Mouse (Mus musculus): ENCODE measurements at regions not wholly inside any gene's neighbourhood (a gene's known extent, or its start where the extent isn't known, plus 50 kb on each side); places are given as distances from the start of the nearest gene placed in this dataset.

GRCm38 (mm10) chr13:75541446-75541845 is 165.1 kb upstream of the Ell2 start:
- no peak for TF ChIP-seq CTCF (IDR thresholded peaks at IDR 0.05; ENCODE audit: low read depth)
- H3K36me3 ChIP-seq (ENCODE audit: insufficient read depth, low read length): no peaks in the 10 kb centered on the region
- H3K9me3 ChIP-seq (ENCODE audit: low read length): no peaks in the 10 kb centered on the region
- no peak overlapping the region for H3K4me3 ChIP-seq (ENCODE audit: low read length)
- 39% methylated on average over 2 of the region's 2 CpGs for WGBS
- peak; percentile 74 for ATAC-seq
- H3K4me1 ChIP-seq (ENCODE audit: insufficient read depth, low read length): no peaks in the 10 kb centered on the region
- no peaks in the 10 kb centered on the region for H3K27me3 ChIP-seq (ENCODE audit: insufficient read depth, low read length)
- H3K9ac ChIP-seq (replicated peaks; ENCODE audit: low read length): no peak overlapping the region
- no peak overlapping the region for H3K4me2 ChIP-seq (ENCODE audit: low read depth, low read length)
- H3K27ac ChIP-seq: no peak overlapping the region
- peak; percentile 37 for DNase-seq (ENCODE audit: low spot score)

GRCm38 (mm10) chr13:75542253-75542945 is 164.2 kb upstream of the Ell2 start:
- ATAC-seq: no peak
- Histone ChIP-seq H3K27ac (no peak overlapping the region), H3K4me2 (ENCODE audit: low read depth, low read length) (no peak overlapping the region), H3K9ac (replicated peaks; ENCODE audit: low read length) (no peak overlapping the region), H3K4me1 (ENCODE audit: insufficient read depth, low read length) (no peaks in the 10 kb centered on the region), H3K36me3 (ENCODE audit: insufficient read depth, low read length) (no peaks in the 10 kb centered on the region), H3K27me3 (ENCODE audit: insufficient read depth, low read length) (no peaks in the 10 kb centered on the region), H3K9me3 (ENCODE audit: low read length) (no peaks in the 10 kb centered on the region), H3K4me3 (ENCODE audit: low read length) (no peak overlapping the region)
- WGBS: 68% methylated on average over 2 of the region's 2 CpGs
- DNase-seq (ENCODE audit: low spot score): no peak
- TF ChIP-seq CTCF (IDR thresholded peaks at IDR 0.05; ENCODE audit: low read depth): no peak

GRCm38 (mm10) chr13:75542946-75543327 is 163.6 kb upstream of the Ell2 start:
- Histone ChIP-seq H3K27me3 (ENCODE audit: insufficient read depth, low read length) (no peaks in the 10 kb centered on the region), H3K9ac (replicated peaks; ENCODE audit: low read length) (no peak overlapping the region), H3K36me3 (ENCODE audit: insufficient read depth, low read length) (no peaks in the 10 kb centered on the region), H3K4me1 (ENCODE audit: insufficient read depth, low read length) (no peaks in the 10 kb centered on the region), H3K4me2 (ENCODE audit: low read depth, low read length) (no peak overlapping the region), H3K9me3 (ENCODE audit: low read length) (no peaks in the 10 kb centered on the region), H3K27ac (no peak overlapping the region), H3K4me3 (ENCODE audit: low read length) (no peak overlapping the region)
- ATAC-seq: no peak
- no peak for TF ChIP-seq CTCF (IDR thresholded peaks at IDR 0.05; ENCODE audit: low read depth)
- no peak for DNase-seq (ENCODE audit: low spot score)

- ATAC-seq (no peak), DNase-seq (ENCODE audit: low spot score) (no peak)
- 81% methylated on average over 3 of the region's 3 CpGs for WGBS
- no peaks in the 10 kb centered on the region for H3K4me1 ChIP-seq (ENCODE audit: insufficient read depth, low read length)
- H3K27me3 ChIP-seq (ENCODE audit: insufficient read depth, low read length): no peaks in the 10 kb centered on the region
- TF ChIP-seq CTCF (IDR thresholded peaks at IDR 0.05; ENCODE audit: low read depth): no peak
- H3K9me3 ChIP-seq (ENCODE audit: low read length): no peaks in the 10 kb centered on the region
- H3K36me3 ChIP-seq (ENCODE audit: insufficient read depth, low read length): no peaks in the 10 kb centered on the region
- no peak overlapping the region for H3K9ac ChIP-seq (replicated peaks; ENCODE audit: low read length)
- H3K4me3 ChIP-seq (ENCODE audit: low read length): no peak overlapping the region
- no peak overlapping the region for H3K4me2 ChIP-seq (ENCODE audit: low read depth, low read length)
- H3K27ac ChIP-seq: no peak overlapping the region
These were observed 163.0 kb upstream of the Ell2 start for GRCm38 (mm10) chr13:75543595-75543994.

- DNase-seq (ENCODE audit: low spot score): no peak
- no peaks in the 10 kb centered on the region for H3K4me1 ChIP-seq (ENCODE audit: insufficient read depth, low read length)
These were observed 161.8 kb upstream of the Ell2 start for GRCm38 (mm10) chr13:75544728-75545127.

GRCm38 (mm10) chr13:75547791-75548190 is 158.8 kb upstream of the Ell2 start:
- no peaks in the 10 kb centered on the region for H3K27me3 ChIP-seq (ENCODE audit: insufficient read depth, low read length)
- H3K9me3 ChIP-seq (ENCODE audit: low read length): no peaks in the 10 kb centered on the region
- no peak for TF ChIP-seq CTCF (IDR thresholded peaks at IDR 0.05; ENCODE audit: low read depth)
- no peak overlapping the region for H3K9ac ChIP-seq (replicated peaks; ENCODE audit: low read length)
- ATAC-seq (no peak), DNase-seq (ENCODE audit: low spot score) (no peak)
- H3K27ac ChIP-seq: no peak overlapping the region
- no peak overlapping the region for H3K4me3 ChIP-seq (ENCODE audit: low read length)
- H3K36me3 ChIP-seq (ENCODE audit: insufficient read depth, low read length): no peaks in the 10 kb centered on the region
- 44% methylated on average over 3 of the region's 3 CpGs for WGBS
- no peaks in the 10 kb centered on the region for H3K4me1 ChIP-seq (ENCODE audit: insufficient read depth, low read length)
- H3K4me2 ChIP-seq (ENCODE audit: low read depth, low read length): no peak overlapping the region

More at GRCm38 (mm10) chr13:75544728-75545127, 161.8 kb upstream of the Ell2 start:
- Histone ChIP-seq H3K9me3 (ENCODE audit: low read length) (no peaks in the 10 kb centered on the region), H3K27me3 (ENCODE audit: insufficient read depth, low read length) (no peaks in the 10 kb centered on the region), H3K4me3 (ENCODE audit: low read length) (no peak overlapping the region), H3K4me2 (ENCODE audit: low read depth, low read length) (no peak overlapping the region), H3K27ac (no peak overlapping the region), H3K36me3 (ENCODE audit: insufficient read depth, low read length) (no peaks in the 10 kb centered on the region), H3K9ac (replicated peaks; ENCODE audit: low read length) (no peak overlapping the region)
- ATAC-seq: no peak
- TF ChIP-seq CTCF (IDR thresholded peaks at IDR 0.05; ENCODE audit: low read depth): no peak

GRCm38 (mm10) chr13:75578971-75579370 is 127.6 kb upstream of the Ell2 start:
- H3K9ac ChIP-seq (replicated peaks; ENCODE audit: low read length): no peak overlapping the region
- DNase-seq (ENCODE audit: low spot score) (no peak), ATAC-seq (no peak)
- H3K4me2 ChIP-seq (ENCODE audit: low read depth, low read length): no peak overlapping the region
- H3K4me3 ChIP-seq (ENCODE audit: low read length): no peak overlapping the region
- no peaks in the 10 kb centered on the region for H3K27me3 ChIP-seq (ENCODE audit: insufficient read depth, low read length)
- WGBS: 92% methylated on average over 1 of the region's 1 CpGs
- H3K27ac ChIP-seq: no peak overlapping the region
- TF ChIP-seq CTCF (IDR thresholded peaks at IDR 0.05; ENCODE audit: low read depth): no peak
- H3K4me1 ChIP-seq (ENCODE audit: insufficient read depth, low read length): no peaks in the 10 kb centered on the region
- no peaks in the 10 kb centered on the region for H3K9me3 ChIP-seq (ENCODE audit: low read length)
- H3K36me3 ChIP-seq (ENCODE audit: insufficient read depth, low read length): no peaks in the 10 kb centered on the region
